Mouse (Mus musculus): Measurements from ENCODE around the gene Anxa3. TPM values are rescaled to one million over a fixed set of nuclear protein-coding genes. Genes with fewer than 3 reads are reported as not detected.

Gene Anxa3
- polyA plus RNA-seq, 1 experiment from 2014 or later = 21.7 TPM

- Histone ChIP-seq H3K4me3 (replicated peaks) (no peak overlapping the region), H3K36me3 (no peaks in the 10 kb centered on the region), H3K27me3 (no peaks in the 10 kb centered on the region), H3K4me2 (replicated peaks) (no peak overlapping the region), H3K9ac (replicated peaks) (no peak overlapping the region), H3K27ac (no peak overlapping the region), H3K9me3 (no peaks in the 10 kb centered on the region), H3K4me1 (replicated peaks) (no peaks in the 10 kb centered on the region)
- no peak for ATAC-seq
- 79% methylated on average over 3 of the region's 3 CpGs for WGBS
Measured at GRCm38 (mm10) chr5:96849232-96849631, 56.1 kb downstream of the Anxa3 start.

GRCm38 (mm10) chr5:96853451-96853850 lies 60.3 kb downstream of the Anxa3 start:
- H3K36me3 ChIP-seq = no peaks in the 10 kb centered on the region
- H3K4me2 ChIP-seq (replicated peaks) = no peak overlapping the region
- H3K9ac ChIP-seq (replicated peaks) = no peak overlapping the region
- no peaks in the 10 kb centered on the region for H3K27me3 ChIP-seq
- ATAC-seq = no peak
- H3K27ac ChIP-seq = no peak overlapping the region
- no peak overlapping the region for H3K4me3 ChIP-seq (replicated peaks)
- no peaks in the 10 kb centered on the region for H3K4me1 ChIP-seq (replicated peaks)
- H3K9me3 ChIP-seq = no peaks in the 10 kb centered on the region
- WGBS = 92% methylated on average over 3 of the region's 3 CpGs

DNA sequence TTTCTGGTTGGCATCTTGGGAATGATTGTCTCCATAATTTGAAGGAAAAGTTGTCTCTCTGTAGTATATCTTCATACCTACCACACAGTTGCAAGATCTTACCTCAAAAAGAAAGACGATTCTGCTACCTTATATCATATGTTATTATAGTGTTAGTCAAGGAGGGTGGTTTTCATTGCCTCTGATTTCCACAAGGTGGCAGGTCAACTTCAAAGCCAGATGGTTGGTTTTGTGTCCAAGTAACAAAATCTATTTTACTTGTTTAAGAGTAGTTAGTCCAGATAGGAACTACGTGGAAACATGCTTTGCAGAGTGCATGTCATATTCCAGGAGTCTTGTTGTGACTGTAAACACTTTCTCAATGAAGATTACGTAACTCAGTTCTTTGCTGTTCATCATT lies 61.2 kb downstream of the Anxa3 start:
- H3K27ac ChIP-seq = no peak overlapping the region
- H3K4me2 ChIP-seq (replicated peaks) = no peak overlapping the region
- H3K9me3 ChIP-seq = no peaks in the 10 kb centered on the region
- no peak for ATAC-seq
- H3K36me3 ChIP-seq = no peaks in the 10 kb centered on the region
- 88% methylated on average over 3 of the region's 3 CpGs for WGBS
- H3K27me3 ChIP-seq = no peaks in the 10 kb centered on the region
- H3K4me3 ChIP-seq (replicated peaks) = no peak overlapping the region
- H3K4me1 ChIP-seq (replicated peaks) = no peaks in the 10 kb centered on the region
- H3K9ac ChIP-seq (replicated peaks) = no peak overlapping the region

DNA sequence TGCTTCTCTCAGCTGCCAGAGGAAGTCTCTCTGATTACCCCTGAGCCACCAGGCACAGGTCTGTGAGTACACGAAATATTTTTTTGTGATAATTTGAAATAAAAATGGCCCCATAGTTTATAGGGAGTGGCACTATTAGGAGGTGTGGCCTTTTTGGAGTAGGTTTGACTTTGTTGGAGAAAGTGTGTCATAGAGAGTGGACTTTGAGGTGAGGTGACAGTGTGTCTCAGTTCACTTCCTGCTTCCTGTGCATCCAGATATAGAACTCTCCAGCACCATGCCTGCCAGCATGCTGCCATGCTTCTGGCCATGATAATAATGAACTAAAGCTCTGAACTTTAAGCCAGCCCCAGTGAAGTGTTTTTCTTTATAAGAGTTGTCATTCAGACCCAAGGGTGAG lies 66.8 kb downstream of the Anxa3 start:
- Histone ChIP-seq H3K9me3 (no peaks in the 10 kb centered on the region), H3K36me3 (no peaks in the 10 kb centered on the region), H3K27me3 (no peaks in the 10 kb centered on the region), H3K9ac (replicated peaks) (no peak overlapping the region), H3K4me2 (replicated peaks) (no peak overlapping the region), H3K27ac (no peak overlapping the region), H3K4me1 (replicated peaks) (no peaks in the 10 kb centered on the region), H3K4me3 (replicated peaks) (no peak overlapping the region)
- no peak for ATAC-seq
- 81% methylated on average over 1 of the region's 1 CpGs for WGBS

DNA sequence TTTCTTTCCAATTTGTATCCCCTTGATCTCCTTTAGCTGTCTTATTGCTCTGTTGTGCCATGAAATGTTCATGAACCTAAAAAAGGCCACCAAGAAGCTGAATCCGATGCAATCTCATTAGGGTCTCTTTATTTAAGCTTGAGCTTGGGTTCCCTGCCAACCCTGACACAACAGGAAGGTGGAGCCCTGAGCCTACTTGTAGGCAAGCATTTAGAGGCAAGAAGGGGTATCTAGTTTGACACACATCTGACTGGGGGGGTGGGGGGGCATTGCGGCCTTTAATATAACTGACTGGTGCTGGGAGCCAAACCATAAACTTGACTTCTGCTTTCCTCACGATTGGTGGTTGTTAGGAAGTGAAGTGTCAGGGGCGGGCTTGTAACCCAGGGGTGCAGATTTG lies 74.0 kb downstream of the Anxa3 start:
- H3K9ac ChIP-seq (replicated peaks) = no peak overlapping the region
- H3K4me2 ChIP-seq (replicated peaks) = no peak overlapping the region
- no peaks in the 10 kb centered on the region for H3K27me3 ChIP-seq
- H3K9me3 ChIP-seq = no peaks in the 10 kb centered on the region
- ATAC-seq = no peak
- no peak overlapping the region for H3K4me3 ChIP-seq (replicated peaks)
- 87% methylated on average over 4 of the region's 4 CpGs for WGBS
- H3K27ac ChIP-seq = no peak overlapping the region
- H3K36me3 ChIP-seq = no peaks in the 10 kb centered on the region
- H3K4me1 ChIP-seq (replicated peaks) = no peaks in the 10 kb centered on the region

DNA sequence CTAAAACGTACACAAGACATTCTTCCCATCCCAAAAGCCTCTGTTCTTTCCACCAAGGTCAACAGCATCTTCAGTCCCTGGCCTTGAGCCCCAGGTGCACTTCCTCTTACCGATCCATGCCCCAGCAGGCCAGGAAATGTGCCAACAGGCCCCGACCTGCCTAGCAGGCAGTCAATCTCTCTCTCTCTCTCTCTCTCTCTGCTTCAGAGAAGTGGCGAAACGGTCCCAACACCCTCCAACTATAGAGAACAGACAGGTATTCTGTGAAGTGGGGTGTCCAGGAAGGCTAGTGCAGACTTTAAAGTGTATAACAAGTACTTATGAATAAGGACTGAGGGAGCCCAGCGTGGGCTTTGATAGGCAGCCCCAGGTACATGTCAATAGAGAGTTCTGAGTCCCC lies 75.8 kb downstream of the Anxa3 start:
- no peaks in the 10 kb centered on the region for H3K4me1 ChIP-seq (replicated peaks)
- H3K27me3 ChIP-seq = no peaks in the 10 kb centered on the region
- no peak for ATAC-seq
- no peaks in the 10 kb centered on the region for H3K36me3 ChIP-seq
- H3K4me2 ChIP-seq (replicated peaks) = no peak overlapping the region
- 75% methylated on average over 6 of the region's 6 CpGs for WGBS
- H3K27ac ChIP-seq = no peak overlapping the region
- no peaks in the 10 kb centered on the region for H3K9me3 ChIP-seq
- H3K9ac ChIP-seq (replicated peaks) = no peak overlapping the region
- no peak overlapping the region for H3K4me3 ChIP-seq (replicated peaks)

- no peaks in the 10 kb centered on the region for H3K27me3 ChIP-seq
- ATAC-seq = no peak
- no peak overlapping the region for H3K9ac ChIP-seq (replicated peaks)
- WGBS = 82% methylated on average over 12 of the region's 12 CpGs
- no peak overlapping the region for H3K4me3 ChIP-seq (replicated peaks)
- H3K36me3 ChIP-seq = no peaks in the 10 kb centered on the region
- no peaks in the 10 kb centered on the region for H3K4me1 ChIP-seq (replicated peaks)
- H3K27ac ChIP-seq = no peak overlapping the region
- no peak overlapping the region for H3K4me2 ChIP-seq (replicated peaks)
- H3K9me3 ChIP-seq = no peaks in the 10 kb centered on the region
Measured at GRCm38 (mm10) chr5:96870996-96871395, 77.9 kb downstream of the Anxa3 start.

DNA sequence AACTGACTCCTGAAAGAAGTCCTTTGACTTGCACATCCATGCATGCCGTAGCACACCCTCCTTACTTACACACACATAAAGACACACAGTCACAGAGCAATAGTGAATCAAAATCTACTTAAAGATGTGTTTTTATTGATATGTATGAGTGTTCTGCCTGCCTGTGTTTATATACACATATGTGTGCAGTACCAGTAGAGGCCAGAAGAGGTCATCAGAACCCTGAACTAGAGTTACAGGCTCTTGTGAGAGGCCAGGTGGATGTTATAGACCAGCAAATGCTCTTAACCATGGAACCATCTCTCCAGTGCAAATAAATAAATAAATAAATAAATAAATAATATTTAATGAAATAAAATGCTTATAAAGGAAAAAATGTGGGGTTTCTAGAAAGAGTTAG lies 85.0 kb downstream of the Anxa3 start:
- H3K9me3 ChIP-seq = 0 out of 2 replicates have a peak, but pooled peaks cover 10% of the 10 kb centered on the region
- no peak for ATAC-seq
- no peaks in the 10 kb centered on the region for H3K4me1 ChIP-seq (replicated peaks)
- 100% methylated on average over 1 of the region's 1 CpGs for WGBS
- H3K27ac ChIP-seq = no peak overlapping the region
- no peak overlapping the region for H3K4me2 ChIP-seq (replicated peaks)
- H3K36me3 ChIP-seq = no peaks in the 10 kb centered on the region
- H3K9ac ChIP-seq (replicated peaks) = no peak overlapping the region
- H3K27me3 ChIP-seq = no peaks in the 10 kb centered on the region
- no peak overlapping the region for H3K4me3 ChIP-seq (replicated peaks)

DNA sequence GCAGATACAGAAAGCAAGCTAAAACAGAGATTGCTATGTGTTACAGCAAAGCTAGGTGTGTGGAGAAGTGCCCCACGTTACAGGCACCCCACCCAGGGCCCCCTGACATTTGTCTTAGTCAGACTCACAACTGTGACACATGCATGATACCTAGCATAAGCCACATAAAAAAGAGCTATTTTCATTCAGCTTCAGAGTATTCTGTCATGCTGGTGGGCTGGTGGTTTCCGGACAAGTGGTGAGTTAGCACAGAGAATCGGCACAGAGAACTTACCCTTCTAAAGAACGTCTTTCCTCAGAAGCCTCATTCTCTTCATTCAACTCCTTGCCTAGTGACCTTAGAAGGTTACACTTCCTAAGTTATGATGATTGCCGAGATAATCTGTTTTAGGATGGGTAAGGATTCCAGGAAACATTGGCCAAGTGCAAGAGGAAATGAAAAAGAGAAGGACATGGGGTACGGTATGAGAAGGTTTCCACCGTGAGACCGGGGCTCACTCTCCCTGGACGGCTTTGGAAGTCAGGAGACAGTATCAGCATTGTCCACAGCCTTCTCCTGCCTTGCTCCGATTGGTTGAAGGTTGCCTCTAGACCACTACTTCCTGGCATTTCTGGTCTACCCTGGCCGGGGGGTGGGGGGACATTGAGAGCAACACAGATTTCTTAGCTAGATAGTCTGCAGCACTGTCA lies 85.9 kb downstream of the Anxa3 start:
- Histone ChIP-seq H3K4me3 (replicated peaks) (no peak overlapping the region), H3K27me3 (no peaks in the 10 kb centered on the region), H3K27ac (no peak overlapping the region), H3K9ac (replicated peaks) (no peak overlapping the region), H3K9me3 (0 out of 2 replicates have a peak, but pooled peaks cover 10% of the 10 kb centered on the region), H3K36me3 (no peaks in the 10 kb centered on the region), H3K4me2 (replicated peaks) (no peak overlapping the region), H3K4me1 (replicated peaks) (no peaks in the 10 kb centered on the region)
- ATAC-seq = no peak
- WGBS = 94% methylated on average over 11 of the region's 11 CpGs

DNA sequence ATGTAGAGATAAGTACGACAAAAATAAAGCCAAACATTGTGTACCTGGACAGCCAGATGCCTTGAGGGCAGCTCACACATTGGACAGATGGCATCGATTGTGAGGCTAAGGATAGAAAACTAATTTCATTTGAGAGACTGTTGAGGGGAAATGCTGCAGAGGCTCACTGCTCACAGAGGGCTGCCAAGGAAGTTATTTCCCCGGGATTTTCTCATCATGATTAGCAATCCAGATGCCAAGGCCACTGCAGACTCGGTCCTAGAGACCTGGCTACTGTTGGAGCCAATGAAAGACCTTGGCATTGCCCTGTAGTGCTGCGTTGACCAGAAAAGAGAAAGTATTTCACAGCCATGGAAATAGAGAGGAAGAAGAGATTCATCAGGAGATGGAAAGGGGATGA lies 87.1 kb downstream of the Anxa3 start:
- Histone ChIP-seq H3K4me3 (replicated peaks) (no peak overlapping the region), H3K4me2 (replicated peaks) (no peak overlapping the region), H3K9ac (replicated peaks) (no peak overlapping the region), H3K4me1 (replicated peaks) (no peaks in the 10 kb centered on the region), H3K27me3 (no peaks in the 10 kb centered on the region), H3K36me3 (no peaks in the 10 kb centered on the region), H3K9me3 (0 out of 2 replicates have a peak, but pooled peaks cover 10% of the 10 kb centered on the region), H3K27ac (no peak overlapping the region)
- no peak for ATAC-seq
- WGBS = 83% methylated on average over 5 of the region's 5 CpGs

DNA sequence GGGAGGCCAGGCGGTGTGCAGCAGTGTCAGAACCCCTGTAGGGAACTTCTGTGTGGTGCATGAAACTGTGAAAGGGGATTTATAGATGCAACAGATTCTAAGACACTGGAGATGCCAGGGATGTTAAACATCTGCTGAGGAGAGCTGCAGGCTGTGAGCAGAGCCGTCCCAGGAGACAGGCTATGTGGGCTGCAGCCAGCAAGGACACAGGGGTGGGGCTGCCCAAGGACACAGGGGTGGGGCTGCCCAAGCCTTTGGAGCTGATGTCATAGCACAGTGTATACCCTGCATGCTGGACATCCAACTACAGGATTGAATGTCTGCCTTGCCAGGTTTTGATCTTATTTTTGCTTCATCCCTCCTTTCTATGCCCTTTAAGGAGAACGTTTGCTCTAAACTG lies 88.0 kb downstream of the Anxa3 start:
- ATAC-seq = no peak
- WGBS = 68% methylated on average over 3 of the region's 3 CpGs
- no peak overlapping the region for H3K9ac ChIP-seq (replicated peaks)
- 0 out of 2 replicates have a peak, but pooled peaks cover 10% of the 10 kb centered on the region for H3K9me3 ChIP-seq
- H3K27ac ChIP-seq = no peak overlapping the region
- no peak overlapping the region for H3K4me3 ChIP-seq (replicated peaks)
- H3K4me1 ChIP-seq (replicated peaks) = no peaks in the 10 kb centered on the region
- H3K4me2 ChIP-seq (replicated peaks) = no peak overlapping the region
- no peaks in the 10 kb centered on the region for H3K27me3 ChIP-seq
- H3K36me3 ChIP-seq = no peaks in the 10 kb centered on the region

- H3K9me3 ChIP-seq = 0 out of 2 replicates have a peak, but pooled peaks cover 10% of the 10 kb centered on the region
- H3K27me3 ChIP-seq = no peaks in the 10 kb centered on the region
- no peak overlapping the region for H3K4me3 ChIP-seq (replicated peaks)
- no peak overlapping the region for H3K27ac ChIP-seq
- WGBS = 68% methylated on average over 3 of the region's 3 CpGs
- H3K4me1 ChIP-seq (replicated peaks) = no peaks in the 10 kb centered on the region
- no peaks in the 10 kb centered on the region for H3K36me3 ChIP-seq
- H3K4me2 ChIP-seq (replicated peaks) = no peak overlapping the region
- H3K9ac ChIP-seq (replicated peaks) = no peak overlapping the region
- no peak for ATAC-seq
Measured at GRCm38 (mm10) chr5:96881613-96882012, 88.5 kb downstream of the Anxa3 start.

- WGBS = 92% methylated on average over 7 of the region's 7 CpGs
Measured at GRCm38 (mm10) chr5:96885202-96885601, 92.1 kb downstream of the Anxa3 start.

More at GRCm38 (mm10) chr5:96885202-96885601, 92.1 kb downstream of the Anxa3 start:
- Histone ChIP-seq H3K9ac (replicated peaks) (no peak overlapping the region), H3K4me2 (replicated peaks) (no peak overlapping the region), H3K9me3 (no peaks in the 10 kb centered on the region), H3K4me3 (replicated peaks) (no peak overlapping the region), H3K36me3 (no peaks in the 10 kb centered on the region), H3K4me1 (replicated peaks) (no peaks in the 10 kb centered on the region), H3K27me3 (no peaks in the 10 kb centered on the region), H3K27ac (no peak overlapping the region)
- no peak for ATAC-seq
